Mouse (Mus musculus) retina, postnatal 1 day (tissue): ENCODE data around the gene Ager.
A peak's percentile ranks its signal among the peaks of the same experiment; 100 is the strongest.

ENCODE experiments used
- DNase-seq: peaks from one replicate; pipeline ENCODE4 v3.0.0-alpha.2; 2012

Ager gene

DNA sequence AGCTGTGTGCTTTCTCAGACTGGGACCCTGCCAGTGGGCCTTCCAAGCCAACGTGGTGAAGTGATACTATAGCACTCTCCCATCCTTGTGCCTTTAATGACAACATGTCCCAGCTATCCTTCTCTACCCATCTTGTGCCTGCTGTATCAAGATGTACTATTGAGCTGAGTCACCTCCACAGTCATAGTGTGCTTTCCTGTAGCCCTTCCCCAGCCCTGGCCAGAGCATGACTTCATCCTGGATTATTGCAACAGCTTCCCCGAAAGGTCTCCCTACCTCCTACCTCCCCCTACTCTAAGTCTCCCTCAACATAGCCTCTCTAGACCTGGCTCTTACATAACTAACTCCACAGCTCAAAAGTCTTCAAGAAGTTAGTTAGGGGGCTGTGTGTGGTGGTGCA lies 38.0 kb downstream of the Ager start:
- DNase-seq, result no peak

DNA sequence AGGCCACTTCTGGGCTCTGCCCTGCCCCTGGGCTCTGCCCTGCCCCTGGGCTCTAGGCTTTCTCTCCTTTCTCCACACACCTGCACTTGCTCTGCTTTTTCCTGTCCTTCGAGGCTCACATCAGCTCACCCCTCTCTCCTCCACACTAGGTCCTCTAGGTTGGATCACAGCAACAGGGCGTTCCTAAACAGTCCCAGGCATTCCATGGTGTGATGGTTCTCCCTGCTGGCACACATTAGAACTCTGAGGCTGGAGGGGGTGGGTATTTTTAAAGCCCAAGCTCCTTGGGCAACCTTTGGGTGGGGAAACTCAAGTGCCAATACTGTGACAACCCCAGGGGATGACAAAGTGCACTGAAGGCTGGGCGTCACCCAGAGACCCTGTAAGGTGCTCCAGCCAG lies 39.8 kb downstream of the Ager start:
- no peak for DNase-seq

GRCm38 (mm10) chr17:34639461-34640255 lies 42.0 kb downstream of the Ager start:
- DNase-seq, result no peak

DNA sequence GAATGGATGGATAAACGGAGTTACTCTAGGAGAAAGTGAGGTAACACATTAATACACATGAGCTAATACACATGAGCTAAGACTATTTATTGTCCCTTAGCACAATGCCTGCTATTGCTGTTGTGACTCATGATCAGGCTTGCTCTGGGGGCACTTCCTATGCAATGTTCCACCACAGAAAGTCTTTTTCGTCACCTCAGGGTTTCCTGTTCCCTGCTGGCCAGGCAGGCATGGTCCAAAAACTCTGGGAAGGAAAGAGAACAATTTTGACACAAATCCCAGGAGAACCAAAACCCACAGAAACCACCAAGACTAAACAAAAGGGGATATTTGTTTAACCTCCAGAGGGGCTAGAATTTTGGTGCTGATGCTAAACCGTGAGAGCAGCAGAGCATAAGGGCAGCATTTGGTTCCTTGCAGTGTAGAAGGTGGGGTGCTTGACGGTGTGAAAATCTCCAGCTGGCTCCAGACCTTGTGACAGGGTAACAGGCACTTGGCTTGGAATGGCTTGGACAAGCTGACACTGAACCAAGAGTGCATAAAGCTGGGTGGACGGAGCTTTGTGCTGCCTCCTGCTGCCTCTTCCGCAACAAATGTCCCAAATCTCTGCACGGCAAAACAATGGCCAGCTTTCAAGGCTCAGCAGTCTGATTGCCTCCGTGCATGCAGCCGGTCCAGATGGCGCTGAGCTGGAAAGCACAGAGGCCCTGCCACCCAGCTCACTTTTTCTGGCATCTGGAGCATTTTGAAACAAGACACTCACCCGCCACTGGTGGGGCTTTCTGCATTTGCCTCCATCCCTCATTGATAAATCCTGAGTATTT lies 43.3 kb downstream of the Ager start:
- peak; percentile 88 for DNase-seq

GRCm38 (mm10) chr17:34641945-34642344 lies 44.3 kb downstream of the Ager start:
- no peak for DNase-seq

GRCm38 (mm10) chr17:34643379-34643778 lies 45.7 kb downstream of the Ager start:
- no peak for DNase-seq

GRCm38 (mm10) chr17:34643944-34644343 lies 46.3 kb downstream of the Ager start:
- DNase-seq, result no peak

GRCm38 (mm10) chr17:34644608-34645007 lies 46.9 kb downstream of the Ager start, which contains the start of gene Fkbpl:
TSS of gene Fkbpl (plus strand) at chr17:34644764.
- DNase-seq, result peak; percentile 98

- no peak for DNase-seq
Observed at GRCm38 (mm10) chr17:34645256-34645829, 47.7 kb downstream of the Ager start.

DNA sequence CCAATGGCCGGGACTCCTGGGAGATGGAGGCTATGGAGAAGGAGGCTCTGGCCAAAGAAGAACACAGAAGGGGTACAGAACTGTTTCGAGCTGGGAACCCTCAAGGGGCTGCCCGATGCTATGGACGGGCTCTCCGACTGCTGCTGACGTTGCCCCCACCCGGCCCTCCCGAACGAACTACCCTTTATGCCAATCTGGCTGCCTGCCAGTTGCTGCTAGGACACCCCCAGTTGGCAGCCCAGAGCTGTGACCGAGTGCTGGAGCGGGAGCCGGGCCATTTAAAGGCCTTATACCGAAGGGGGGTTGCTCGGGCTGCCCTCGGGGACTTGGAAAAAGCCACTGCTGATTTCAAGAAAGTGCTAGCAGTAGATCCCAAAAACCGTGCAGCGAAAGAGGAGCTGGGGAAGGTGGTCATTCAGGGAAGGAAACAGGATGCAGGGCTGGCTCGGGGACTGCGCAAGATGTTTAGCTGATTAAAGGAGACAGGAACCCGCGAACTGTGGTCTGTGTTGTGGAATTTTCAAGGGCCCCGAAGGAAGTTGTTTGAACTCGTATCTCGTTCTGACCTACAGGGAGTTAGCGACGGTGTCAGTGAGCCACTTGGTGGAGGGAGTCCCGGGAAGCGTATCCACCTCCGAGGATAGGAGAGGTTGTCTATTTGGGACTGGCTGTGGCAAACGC lies 48.3 kb downstream of the Ager start:
- DNase-seq, result no peak

DNA sequence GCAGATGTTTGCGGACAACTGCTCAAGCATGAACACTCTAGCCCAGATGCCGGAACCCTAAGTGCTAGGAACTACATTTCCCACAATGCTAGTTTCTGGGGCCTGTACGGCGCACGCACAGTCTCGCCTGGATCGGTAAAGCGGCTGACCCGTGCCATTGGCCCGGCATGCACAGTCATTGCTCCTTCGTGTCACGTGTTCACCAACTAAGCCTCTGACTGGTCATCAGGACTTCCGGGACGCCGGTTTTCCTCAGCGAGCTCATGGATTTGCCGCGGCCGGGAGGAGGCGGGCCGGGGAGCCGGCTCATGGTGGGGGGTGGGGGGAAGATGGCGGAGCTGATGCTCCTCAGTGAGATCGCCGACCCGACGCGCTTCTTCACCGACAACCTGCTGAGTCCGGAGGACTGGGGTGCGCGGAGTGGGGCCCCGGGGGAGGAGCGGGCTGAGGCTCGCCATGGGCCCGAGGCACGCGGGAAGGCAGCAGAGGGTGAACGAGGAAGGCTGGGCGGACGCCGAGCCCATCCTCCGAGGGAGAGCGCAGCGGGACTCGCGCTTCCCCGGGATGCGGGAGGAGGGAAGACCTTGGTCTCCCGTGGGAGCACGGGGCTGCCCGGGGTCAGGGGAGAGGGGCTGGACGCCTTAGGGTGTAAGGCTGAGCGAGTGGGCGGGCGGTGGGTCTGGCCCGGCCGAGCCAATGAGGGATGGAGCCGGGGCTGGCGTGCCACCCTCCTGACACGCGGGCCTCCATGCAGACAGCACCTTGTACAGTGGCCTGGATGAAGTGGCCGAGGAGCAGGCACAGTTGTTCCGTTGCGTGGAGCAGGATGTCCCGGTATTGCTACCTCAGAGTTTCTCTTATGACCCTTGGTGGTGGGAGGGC lies 49.5 kb downstream of the Ager start, which contains the start of gene Atf6b:
Gene Atf6b (plus strand): TSS at position 241 of the 882 bp plus-strand sequence.
- peak; percentile 99 for DNase-seq

DNA sequence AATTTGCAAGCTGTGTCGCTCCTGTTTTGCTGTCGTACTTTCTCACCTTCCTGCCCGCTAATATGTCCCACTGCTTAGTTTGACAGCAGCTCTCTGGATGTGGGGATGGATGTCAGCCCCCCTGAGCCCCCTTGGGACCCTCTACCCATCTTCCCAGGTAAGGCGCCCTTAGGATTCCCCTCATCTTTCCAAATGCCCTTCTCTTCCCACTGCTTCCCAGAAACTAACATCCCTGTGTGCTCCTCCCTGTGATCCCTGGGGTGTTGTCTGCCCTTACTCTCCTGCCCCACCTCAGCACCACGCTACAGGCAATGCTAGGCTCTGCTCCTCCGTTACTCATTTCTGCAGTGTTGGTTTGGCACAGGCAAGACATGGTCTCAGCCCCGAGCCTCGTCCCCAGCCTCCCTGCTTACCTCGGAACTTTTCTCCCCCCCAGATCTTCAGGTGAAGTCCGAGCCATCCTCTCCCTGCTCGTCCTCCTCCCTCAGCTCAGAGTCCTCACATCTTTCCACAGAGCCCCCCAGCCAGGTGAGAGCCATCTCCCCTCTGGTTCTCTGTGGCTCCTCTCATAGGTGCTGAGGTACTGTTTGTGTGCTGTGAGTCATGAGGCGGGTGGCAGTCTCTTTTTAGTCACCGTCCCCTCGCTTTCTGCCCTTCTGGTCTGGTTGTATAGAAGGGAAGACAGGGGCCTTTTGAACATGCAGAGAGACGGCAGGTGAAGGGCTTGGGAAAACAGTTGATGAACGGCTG lies 50.7 kb downstream of the Ager start:
- no peak for DNase-seq

DNA sequence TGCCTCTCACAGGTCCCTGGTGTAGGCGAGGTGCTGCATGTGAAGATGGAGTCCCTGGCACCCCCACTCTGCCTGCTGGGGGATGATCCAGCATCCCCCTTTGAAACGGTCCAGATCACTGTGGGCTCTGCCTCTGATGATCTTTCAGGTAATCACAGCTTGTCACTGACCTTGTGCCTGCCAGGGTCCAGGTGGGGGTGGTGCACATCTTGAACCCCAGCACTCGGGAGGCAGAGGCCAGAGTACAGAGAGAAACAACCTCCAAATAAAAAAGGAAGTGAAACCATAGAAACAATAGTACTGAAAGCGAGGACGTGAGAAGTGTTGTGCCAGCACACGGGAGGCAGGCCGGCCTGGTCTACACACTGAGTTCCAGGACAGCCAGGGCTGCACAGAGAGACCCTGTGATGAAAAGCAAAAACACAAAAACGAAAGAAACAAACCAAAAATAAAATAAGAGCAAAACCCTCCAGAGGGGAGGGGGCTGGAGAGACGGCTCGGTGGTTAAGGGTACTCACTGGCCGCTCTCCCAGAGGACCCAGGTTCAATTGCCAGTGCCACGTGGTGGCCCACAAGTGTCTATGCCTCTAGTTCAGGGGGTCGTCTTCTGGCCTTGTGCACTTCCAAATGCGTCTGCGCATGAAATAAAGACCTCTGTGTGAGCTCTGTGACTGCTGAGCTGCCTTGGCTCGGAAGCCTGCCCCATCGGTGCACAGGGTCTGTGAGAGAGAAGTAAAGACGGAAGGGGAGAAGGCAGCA lies 51.6 kb downstream of the Ager start:
- DNase-seq, result no peak
